Mouse (Mus musculus) heart, postnatal 0 days (tissue): ENCODE data around the gene Ank.

Source experiments
- CTCF ChIP-seq: IDR thresholded peaks from 2 replicates; pipeline ENCODE4 v1.5.1; 2016; ENCODE audit warnings: antibody characterized with exemption, control low read depth, low read depth
- EP300 ChIP-seq: IDR thresholded peaks from 2 replicates; pipeline ENCODE4 v1.6.1; 2016; ENCODE audit warnings: antibody characterized with exemption, low read depth

GRCm38 (mm10) chr15:27590812-27591211, 124.3 kb downstream of the Ank start:
- no peak for TF ChIP-seq EP300
- TF ChIP-seq CTCF: no peak
